Comparison of ENCODE assay signal across 12 mouse cellular contexts in genomic region chr4:58447841-58448240, GRCm38 (mm10).
DNase-seq lines count a peak whose midpoint lies in the region; TF ChIP-seq lines count a peak whose summit lies in the region.
"Had no signal": no experiment of that assay in that cellular context is flagged by ENCODE, and none has a peak within 500 bp of the region (broad histone marks: within the 10 kb centered on the region; RNA-seq: fewer than 3 reads in every experiment).

No protein-coding gene starts in this region.

- WGBS in lung, adult 2 months = 67% methylated on average over 7 of the region's 7 CpGs

- no peak for TF ChIP-seq CTCF in lung, adult 2 months (IDR thresholded peaks at IDR 0.05; ENCODE audit: insufficient read depth, low read length)

- DNase-seq in cerebellum, postnatal 10 days = peak; percentile 55 to 70
- no peak for DNase-seq in cerebellum, adult 9-10 months
- peak; percentile 28 to 58 for DNase-seq in lung, adult 18-20 months
- no peak for DNase-seq in lung, adult 2 months
- DNase-seq in heart, adult 9 months (ENCODE audit: low spot score in 2 of 2) = peak; percentile 56 to 67
- DNase-seq in testis, postnatal 10 days (ENCODE audit: low spot score) = peak; percentile 65
- DNase-seq in cerebellum, adult 9-11 months = no peak
- DNase-seq in layer of hippocampus, adult 8-10 months (ENCODE audit: low spot score in 2 of 2) = no peak
- DNase-seq: B cell, adult 2 months; kidney, adult 11 months had no signal

- H3K4me1 ChIP-seq in lung, adult 2 months (ENCODE audit: control insufficient read depth, insufficient read depth, low read length) = no peaks in the 10 kb centered on the region
- H3K4me1 ChIP-seq: limb, embryonic 15.5 days had no signal

- no peak overlapping the region for H3K4me3 ChIP-seq in lung, adult 2 months (replicated peaks; ENCODE audit: extremely low read depth, low read depth, low read length)
- H3K4me3 ChIP-seq: embryonic facial prominence, embryonic 10.5 days; limb, embryonic 15.5 days had no signal

- no peak for TF ChIP-seq POLR2A in lung, adult 2 months (IDR thresholded peaks at IDR 0.05; ENCODE audit: borderline replicate concordance, extremely low read depth, low read depth, low read length)

Comparison
In these comparisons a context has a peak if more than half of its experiments do, and no peak if none do; other contexts are left out.
1. DNase-seq: peak in cerebellum, postnatal 10 days (2 of 2), lung, adult 18-20 months (2 of 2), heart, adult 9 months (2 of 2) and testis, postnatal 10 days (single experiment); none in cerebellum, adult 9-10 months (single experiment), lung, adult 2 months (single experiment), cerebellum, adult 9-11 months (single experiment) and layer of hippocampus, adult 8-10 months (0 of 2).